27 mouse cellular contexts compared by ENCODE assay signal in the genomic region with DNA sequence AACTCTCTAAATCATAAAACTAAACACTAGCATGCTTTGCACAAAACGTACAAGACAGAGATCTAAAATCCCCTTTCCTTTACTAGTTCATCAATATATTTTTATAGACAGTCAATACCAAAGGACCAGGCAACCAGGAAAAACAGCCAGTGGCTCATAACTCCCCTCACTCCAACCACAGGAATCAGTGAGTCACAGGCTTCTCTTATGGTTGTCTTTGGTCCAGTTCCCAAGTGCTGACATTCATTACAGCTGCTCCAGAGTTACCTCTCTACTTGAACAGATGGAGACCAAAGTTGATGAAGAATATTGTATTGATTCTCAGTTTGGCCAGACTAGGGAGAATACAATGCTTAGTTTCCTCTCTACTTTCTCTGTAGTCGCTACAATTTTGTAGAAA.
DNase-seq lines count a peak whose midpoint lies in the region; ATAC-seq and TF ChIP-seq lines count a peak whose summit lies in the region.
"Had no signal": no experiment of that assay in that cellular context is flagged by ENCODE, and none has a peak within 500 bp of the region (broad histone marks: within the 10 kb centered on the region; RNA-seq: fewer than 3 reads in every experiment).

No protein-coding gene starts in this region.

- H3K27me3 ChIP-seq in hindbrain, embryonic 12.5 days: no peaks in the 10 kb centered on the region
- H3K27me3 ChIP-seq in midbrain, postnatal 0 days (ENCODE audit: insufficient read depth, low read length): no peaks in the 10 kb centered on the region
- H3K27me3 ChIP-seq in midbrain, embryonic 13.5 days: no peaks in the 10 kb centered on the region
- H3K27me3 ChIP-seq: embryonic facial prominence, embryonic 12.5 days; embryonic facial prominence, embryonic 15.5 days; forebrain, embryonic 13.5 days; hindbrain, embryonic 13.5 days; intestine, embryonic 15.5 days had no signal

- DNase-seq in 3T3-L1 (ENCODE audit: low read depth, low spot score) (peak; percentile 74), adipocyte (ENCODE audit: low spot score) (peak; percentile 5)
- DNase-seq in Muller cell, postnatal 12 days (ENCODE audit: inconsistent ontology term): peak; percentile 42
- DNase-seq in fibroblast of lung, adult 2 months (ENCODE audit: low read depth): peak; percentile 53
- no peak for DNase-seq in midbrain, postnatal 0 days (ENCODE audit: low spot score)
- DNase-seq in right cerebral cortex, postnatal 25 days: no peak
- DNase-seq: adrenal gland, adult 8-10 months; adrenal gland, postnatal 25 days; B cell, adult 2 months; cerebellum, adult 2 months; cerebellum, adult 9-11 months; cerebellum, postnatal 25 days; gastrocnemius, postnatal 10 days; gastrocnemius, postnatal 36 days had no signal

- H3K36me3 ChIP-seq in hindbrain, embryonic 12.5 days: no peaks in the 10 kb centered on the region
- no peaks in the 10 kb centered on the region for H3K36me3 ChIP-seq in midbrain, postnatal 0 days (ENCODE audit: insufficient read depth, low read length)
- no peaks in the 10 kb centered on the region for H3K36me3 ChIP-seq in midbrain, embryonic 13.5 days
- H3K36me3 ChIP-seq: embryonic facial prominence, embryonic 12.5 days; embryonic facial prominence, embryonic 15.5 days; forebrain, embryonic 10.5 days; hindbrain, embryonic 13.5 days; intestine, embryonic 15.5 days had no signal

- WGBS in hindbrain, embryonic 12.5 days: 84% methylated on average over 2 of the region's 2 CpGs
- WGBS in midbrain, postnatal 0 days: 88% methylated on average over 2 of the region's 2 CpGs
- 80% methylated on average over 2 of the region's 2 CpGs for WGBS in midbrain, embryonic 13.5 days

- no peak overlapping the region for H3K4me2 ChIP-seq in hindbrain, embryonic 12.5 days (replicated peaks)
- H3K4me2 ChIP-seq in midbrain, postnatal 0 days (ENCODE audit: low read depth, low read length, poor library complexity, severe bottlenecking): no peak overlapping the region
- no peak overlapping the region for H3K4me2 ChIP-seq in midbrain, embryonic 13.5 days (replicated peaks)
- H3K4me2 ChIP-seq: embryonic facial prominence, embryonic 12.5 days; embryonic facial prominence, embryonic 15.5 days; forebrain, embryonic 13.5 days; heart, embryonic 11.5 days; hindbrain, embryonic 13.5 days; intestine, embryonic 15.5 days had no signal

- no peak for ATAC-seq in hindbrain, embryonic 12.5 days (ENCODE audit: low FRiP score)
- no peak for ATAC-seq in midbrain, postnatal 0 days (ENCODE audit: low FRiP score)
- ATAC-seq in midbrain, embryonic 13.5 days: no peak
- ATAC-seq: CD4-positive, CD25-positive, alpha-beta regulatory T cell, adult 4 months; forebrain, embryonic 13.5 days; forebrain, embryonic 16.5 days; hindbrain, embryonic 16.5 days; intestine, embryonic 15.5 days had no signal

- no peaks in the 10 kb centered on the region for H3K9me3 ChIP-seq in hindbrain, embryonic 12.5 days (replicated peaks)
- H3K9me3 ChIP-seq in midbrain, postnatal 0 days (ENCODE audit: low read length): no peaks in the 10 kb centered on the region
- H3K9me3 ChIP-seq in midbrain, embryonic 13.5 days: no peaks in the 10 kb centered on the region
- H3K9me3 ChIP-seq: embryonic facial prominence, embryonic 12.5 days; embryonic facial prominence, embryonic 15.5 days; forebrain, embryonic 10.5 days; forebrain, embryonic 13.5 days; hindbrain, embryonic 13.5 days; intestine, embryonic 15.5 days had no signal

- no peak overlapping the region for H3K27ac ChIP-seq in hindbrain, embryonic 12.5 days
- no peak overlapping the region for H3K27ac ChIP-seq in midbrain, postnatal 0 days (ENCODE audit: low read depth, low read length)
- no peak overlapping the region for H3K27ac ChIP-seq in midbrain, embryonic 13.5 days
- H3K27ac ChIP-seq: embryonic facial prominence, embryonic 12.5 days; embryonic facial prominence, embryonic 15.5 days; forebrain, embryonic 10.5 days; forebrain, embryonic 13.5 days; hindbrain, embryonic 13.5 days; intestine, embryonic 15.5 days had no signal

- no peak overlapping the region for H3K4me3 ChIP-seq in hindbrain, embryonic 12.5 days
- no peak overlapping the region for H3K4me3 ChIP-seq in midbrain, postnatal 0 days (ENCODE audit: low read depth, low read length)
- H3K4me3 ChIP-seq in midbrain, embryonic 13.5 days (replicated peaks): no peak overlapping the region
- H3K4me3 ChIP-seq: embryonic facial prominence, embryonic 12.5 days; embryonic facial prominence, embryonic 15.5 days; erythroblast, embryonic 14.5 days; forebrain, embryonic 10.5 days; forebrain, embryonic 13.5 days; hindbrain, embryonic 13.5 days; intestine, embryonic 15.5 days had no signal

- TF ChIP-seq CTCF in midbrain, postnatal 0 days (IDR thresholded peaks at IDR 0.05): no peak

- H3K4me1 ChIP-seq in hindbrain, embryonic 12.5 days: no peaks in the 10 kb centered on the region
- no peaks in the 10 kb centered on the region for H3K4me1 ChIP-seq in midbrain, postnatal 0 days (ENCODE audit: insufficient read depth, low read length)
- H3K4me1 ChIP-seq in midbrain, embryonic 13.5 days (replicated peaks): no peaks in the 10 kb centered on the region
- H3K4me1 ChIP-seq: embryonic facial prominence, embryonic 12.5 days; embryonic facial prominence, embryonic 15.5 days; forebrain, embryonic 10.5 days; forebrain, embryonic 13.5 days; hindbrain, embryonic 13.5 days; intestine, embryonic 15.5 days had no signal

- H3K9ac ChIP-seq in hindbrain, embryonic 12.5 days: no peak overlapping the region
- H3K9ac ChIP-seq in midbrain, postnatal 0 days (replicated peaks; ENCODE audit: low read length, poor library complexity, severe bottlenecking): no peak overlapping the region
- no peak overlapping the region for H3K9ac ChIP-seq in midbrain, embryonic 13.5 days (replicated peaks)
- H3K9ac ChIP-seq: embryonic facial prominence, embryonic 12.5 days; embryonic facial prominence, embryonic 15.5 days; forebrain, embryonic 13.5 days; hindbrain, embryonic 13.5 days; intestine, embryonic 15.5 days had no signal

Comparison
In these comparisons a context has a peak if more than half of its experiments do, and no peak if none do; other contexts are left out.
1. DNase-seq: peak in 3T3-L1 (single experiment), Muller cell, postnatal 12 days (single experiment), adipocyte (single experiment) and fibroblast of lung, adult 2 months (single experiment); none in midbrain, postnatal 0 days (single experiment) and right cerebral cortex, postnatal 25 days (single experiment).